Mouse (Mus musculus) forebrain, embryonic 13.5 days (tissue): Measurements from ENCODE around the gene Plekhb2. TPM values are rescaled to one million over a fixed set of nuclear protein-coding genes. Genes with fewer than 3 reads are reported as not detected.

Experiments
- polyA plus RNA-seq: library from polyadenylated mRNA; unstranded; fragments of >200 nt; fragmentation: Nextera tagmentation; extraction: Ambion mirVana; gene quantifications from 2 replicates; pipeline ENCODE4 v1.2.1, GENCODE M21; 2015

Plekhb2 gene
- polyA plus RNA-seq, 1 experiment from 2014 or later = 53.1 TPM

Other genes starting within 250 kb of the Plekhb2 start
- 126 and 137 TPM in 2 replicates for gene Fam168b, start 6.9 kb upstream of the Plekhb2 start, polyA plus RNA-seq